Mouse (Mus musculus) heart, postnatal 0 days (tissue): ENCODE data around the gene Fjx1.

Experiments used
- CTCF ChIP-seq: IDR thresholded peaks from 2 replicates; pipeline ENCODE4 v1.5.1; 2016; ENCODE audit warnings: antibody characterized with exemption, control low read depth, low read depth
- EP300 ChIP-seq: IDR thresholded peaks from 2 replicates; pipeline ENCODE4 v1.6.1; 2016; ENCODE audit warnings: antibody characterized with exemption, low read depth

DNA sequence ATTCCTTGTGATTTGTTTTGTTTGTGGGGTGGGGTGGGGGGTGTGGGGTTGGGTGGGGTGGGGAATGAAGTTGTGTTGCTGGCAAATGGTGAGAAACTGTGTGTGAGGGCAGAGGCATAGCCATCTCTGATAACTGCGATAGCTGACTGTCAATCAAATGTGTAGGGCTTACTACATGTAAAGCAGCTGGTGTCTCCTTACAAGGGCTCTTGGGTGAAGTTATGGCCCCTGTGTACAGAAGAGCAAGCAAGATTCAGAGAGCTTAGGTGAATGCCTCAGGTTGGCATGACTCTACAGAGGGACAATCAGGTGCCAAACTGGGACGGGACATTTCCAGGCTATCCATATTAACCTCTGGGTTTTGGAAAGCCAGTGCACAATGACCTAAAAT, 12.0 kb upstream of the Fjx1 start:
- no peak for TF ChIP-seq CTCF
- no peak for TF ChIP-seq EP300
